Mouse (Mus musculus) hindbrain, embryonic 15.5 days (tissue): ENCODE results near the gene Ptpre. TPM values are rescaled to one million over a fixed set of nuclear protein-coding genes. Genes with fewer than 3 reads are reported as not detected.

Experiments used
- ATAC-seq: fragments of 200-750 bp; cut with Nextera tagmentation; 2 replicates; pipeline ENCODE4 v1.8.0; 2017; ENCODE audit warnings: low read depth, moderate number of reproducible peaks, moderate TSS enrichment; ENCODE audit not compliant: low FRiP score
- H3K27ac ChIP-seq: fragments of 300-500 bp; sonication (generic); replicated peaks from 2 replicates; pipeline ENCODE4 v1.5.1; 2015; ENCODE audit warnings: mild to moderate bottlenecking, inconsistent platforms
- H3K27me3 ChIP-seq: fragments of 300-500 bp; sonication (generic); 2 replicates; pipeline ENCODE4 v1.6.1; 2015; ENCODE audit warnings: control low read depth, inconsistent platforms
- H3K36me3 ChIP-seq: fragments of 300-500 bp; sonication (generic); 2 replicates; pipeline ENCODE4 v1.6.1; 2015; ENCODE audit warnings: control low read depth, inconsistent platforms
- H3K4me1 ChIP-seq: fragments of 300-500 bp; sonication (generic); replicated peaks from 2 replicates; pipeline ENCODE4 v1.6.1; 2015; ENCODE audit warnings: control low read depth, inconsistent platforms
- H3K4me2 ChIP-seq: fragments of 300-500 bp; sonication (generic); 2 replicates; pipeline ENCODE4 v1.6.1; 2015; ENCODE audit warnings: moderate library complexity, mild to moderate bottlenecking, inconsistent platforms
- H3K4me3 ChIP-seq: fragments of 300-500 bp; sonication (generic); 2 replicates; pipeline ENCODE4 v1.5.1; 2015; ENCODE audit warnings: mild to moderate bottlenecking, inconsistent platforms
- H3K9ac ChIP-seq: fragments of 300-500 bp; sonication (generic); 2 replicates; pipeline ENCODE4 v1.6.1; 2015; ENCODE audit warnings: inconsistent platforms
- H3K9me3 ChIP-seq: fragments of 300-500 bp; sonication (generic); 2 replicates; pipeline ENCODE4 v1.6.1; 2016; ENCODE audit warnings: control low read depth, inconsistent platforms
- WGBS: fragments of 180-500 bp; shearing (Covaris S2); methylation state at CpG from one replicate; pipeline ENCODE4 v1.1.7; 2015; 5-methylcytosine and 5-hydroxymethylcytosine counted together
- polyA plus RNA-seq: library from polyadenylated mRNA; unstranded; fragments of >200 nt; fragmentation: Nextera tagmentation; extraction: Ambion mirVana; gene quantifications from 2 replicates; pipeline ENCODE4 v1.2.1, GENCODE M21; 2015

Gene Ptpre
- polyA plus RNA-seq, 1 experiment from 2014 or later, result 8.4 TPM

- Histone ChIP-seq H3K27ac (no peak overlapping the region), H3K4me2 (no peak overlapping the region), H3K36me3 (no peaks in the 10 kb centered on the region), H3K9me3 (no peaks in the 10 kb centered on the region), H3K9ac (no peak overlapping the region), H3K4me1 (peaks cover 11% of the 10 kb centered on the region; the same call in 1 of the 2 replicates), H3K27me3 (no peaks in the 10 kb centered on the region), H3K4me3 (no peak overlapping the region)
- no peak for ATAC-seq
- WGBS, result 89% methylated on average over 1 of the region's 1 CpGs
These were observed 47.9 kb downstream of the Ptpre start for GRCm38 (mm10) chr7:135585125-135585687.

- no peak for ATAC-seq
- H3K9me3 ChIP-seq, result no peaks in the 10 kb centered on the region
- H3K4me2 ChIP-seq, result no peak overlapping the region
- H3K27ac ChIP-seq, result no peak overlapping the region
- H3K4me1 ChIP-seq, result peaks cover 8% of the 10 kb centered on the region; the same call in 1 of the 2 replicates
- 49% methylated on average over 4 of the region's 4 CpGs for WGBS
- H3K4me3 ChIP-seq, result no peak overlapping the region
- no peaks in the 10 kb centered on the region for H3K36me3 ChIP-seq
- H3K27me3 ChIP-seq, result no peaks in the 10 kb centered on the region
- no peak overlapping the region for H3K9ac ChIP-seq
These were observed 49.1 kb downstream of the Ptpre start for GRCm38 (mm10) chr7:135586402-135586801.

GRCm38 (mm10) chr7:135587821-135588575, 50.7 kb downstream of the Ptpre start:
- no peak overlapping the region for H3K4me3 ChIP-seq
- H3K36me3 ChIP-seq, result no peaks in the 10 kb centered on the region
- no peak overlapping the region for H3K9ac ChIP-seq
- ATAC-seq, result no peak
- no peak overlapping the region for H3K27ac ChIP-seq
- H3K4me1 ChIP-seq, result peaks cover 4% of the 10 kb centered on the region; the same call in 1 of the 2 replicates
- no peaks in the 10 kb centered on the region for H3K9me3 ChIP-seq
- H3K27me3 ChIP-seq, result no peaks in the 10 kb centered on the region
- no peak overlapping the region for H3K4me2 ChIP-seq
- WGBS, result 44% methylated on average over 2 of the region's 2 CpGs

- Histone ChIP-seq H3K9ac (no peak overlapping the region), H3K4me3 (no peak overlapping the region), H3K4me1 (peaks cover 4% of the 10 kb centered on the region; the same call in 1 of the 2 replicates), H3K27ac (no peak overlapping the region), H3K4me2 (no peak overlapping the region), H3K27me3 (no peaks in the 10 kb centered on the region), H3K36me3 (no peaks in the 10 kb centered on the region), H3K9me3 (no peaks in the 10 kb centered on the region)
- ATAC-seq, result no peak
- 79% methylated on average over 8 of the region's 8 CpGs for WGBS
These were observed 51.5 kb downstream of the Ptpre start for GRCm38 (mm10) chr7:135588620-135589309.

- H3K4me3 ChIP-seq, result no peak overlapping the region
- ATAC-seq, result no peak
- no peaks in the 10 kb centered on the region for H3K9me3 ChIP-seq
- peaks cover 13% of the 10 kb centered on the region; the same call in 1 of the 2 replicates for H3K4me1 ChIP-seq
- WGBS, result 91% methylated on average over 2 of the region's 2 CpGs
- H3K36me3 ChIP-seq, result no peaks in the 10 kb centered on the region
- no peaks in the 10 kb centered on the region for H3K27me3 ChIP-seq
- no peak overlapping the region for H3K27ac ChIP-seq
- no peak overlapping the region for H3K9ac ChIP-seq
- H3K4me2 ChIP-seq, result no peak overlapping the region
These were observed 54.2 kb downstream of the Ptpre start for GRCm38 (mm10) chr7:135591461-135591860.

- Histone ChIP-seq H3K36me3 (no peaks in the 10 kb centered on the region), H3K9me3 (no peaks in the 10 kb centered on the region), H3K4me1 (peaks cover 26% of the 10 kb centered on the region; the same call in 1 of the 2 replicates), H3K4me2 (no peak overlapping the region), H3K4me3 (no peak overlapping the region), H3K27me3 (no peaks in the 10 kb centered on the region), H3K9ac (no peak overlapping the region), H3K27ac (no peak overlapping the region)
- no peak for ATAC-seq
- 80% methylated on average over 5 of the region's 5 CpGs for WGBS
These were observed 56.0 kb downstream of the Ptpre start for GRCm38 (mm10) chr7:135593286-135593685.

- Histone ChIP-seq H3K36me3 (no peaks in the 10 kb centered on the region), H3K4me1 (peaks cover 26% of the 10 kb centered on the region; the same call in 1 of the 2 replicates), H3K9me3 (no peaks in the 10 kb centered on the region), H3K4me2 (no peak overlapping the region), H3K9ac (no peak overlapping the region), H3K4me3 (no peak overlapping the region), H3K27ac (no peak overlapping the region), H3K27me3 (no peaks in the 10 kb centered on the region)
- 95% methylated on average over 3 of the region's 3 CpGs for WGBS
- no peak for ATAC-seq
These were observed 56.5 kb downstream of the Ptpre start for GRCm38 (mm10) chr7:135593825-135594224.

GRCm38 (mm10) chr7:135594676-135595075, 57.4 kb downstream of the Ptpre start:
- Histone ChIP-seq H3K27me3 (no peaks in the 10 kb centered on the region), H3K9me3 (no peaks in the 10 kb centered on the region), H3K4me2 (no peak overlapping the region), H3K4me1 (peaks cover 26% of the 10 kb centered on the region; the same call in 1 of the 2 replicates), H3K36me3 (no peaks in the 10 kb centered on the region), H3K27ac (no peak overlapping the region), H3K4me3 (no peak overlapping the region), H3K9ac (no peak overlapping the region)
- 80% methylated on average over 7 of the region's 7 CpGs for WGBS
- ATAC-seq, result no peak

- no peak overlapping the region for H3K4me3 ChIP-seq
- no peak overlapping the region for H3K27ac ChIP-seq
- WGBS, result 56% methylated on average over 5 of the region's 5 CpGs
- no peaks in the 10 kb centered on the region for H3K27me3 ChIP-seq
- H3K4me1 ChIP-seq, result peaks cover 26% of the 10 kb centered on the region; the same call in 1 of the 2 replicates
- no peaks in the 10 kb centered on the region for H3K36me3 ChIP-seq
- no peak for ATAC-seq
- no peak overlapping the region for H3K9ac ChIP-seq
- no peaks in the 10 kb centered on the region for H3K9me3 ChIP-seq
- no peak overlapping the region for H3K4me2 ChIP-seq
These were observed 58.4 kb downstream of the Ptpre start for GRCm38 (mm10) chr7:135595640-135596174.

- ATAC-seq, result peak; percentile 73; the same call in 1 of the 2 replicates
These were observed 59.7 kb downstream of the Ptpre start for GRCm38 (mm10) chr7:135597006-135597405.

GRCm38 (mm10) chr7:135597604-135598289, 60.5 kb downstream of the Ptpre start:
- H3K4me2 ChIP-seq, result no peak overlapping the region
- no peaks in the 10 kb centered on the region for H3K36me3 ChIP-seq
- H3K9ac ChIP-seq, result no peak overlapping the region
- no peak overlapping the region for H3K27ac ChIP-seq
- ATAC-seq, result no peak
- H3K4me1 ChIP-seq, result peaks cover 26% of the 10 kb centered on the region; the same call in 1 of the 2 replicates
- H3K4me3 ChIP-seq, result no peak overlapping the region
- H3K27me3 ChIP-seq, result no peaks in the 10 kb centered on the region
- WGBS, result 72% methylated on average over 12 of the region's 12 CpGs
- H3K9me3 ChIP-seq, result no peaks in the 10 kb centered on the region

More at GRCm38 (mm10) chr7:135597006-135597405, 59.7 kb downstream of the Ptpre start:
- Histone ChIP-seq H3K9ac (no peak overlapping the region), H3K4me2 (no peak overlapping the region), H3K27me3 (no peaks in the 10 kb centered on the region), H3K27ac (0 out of 2 replicates have a peak overlapping the region, but pooled peaks have one; percentile 6), H3K4me1 (peaks cover 26% of the 10 kb centered on the region; the same call in 1 of the 2 replicates), H3K4me3 (no peak overlapping the region), H3K9me3 (no peaks in the 10 kb centered on the region), H3K36me3 (no peaks in the 10 kb centered on the region)
- WGBS, result 41% methylated on average over 9 of the region's 9 CpGs
